Mouse (Mus musculus) forebrain, embryonic 10.5 days (tissue): ENCODE measurements at regions not wholly inside any gene's neighbourhood (a gene's known extent, or its start where the extent isn't known, plus 50 kb on each side); places are given as distances from the start of the nearest gene placed in this dataset.

ENCODE experiments used
- DNase-seq: peaks from one replicate; pipeline ENCODE4 v3.0.0-alpha.2; 2017; ENCODE audit warnings: low spot score; ENCODE audit errors: extremely low spot score
- H3K27ac ChIP-seq: fragments of 300-500 bp; sonication (generic); 2 replicates; pipeline ENCODE4 v1.5.1; 2016; ENCODE audit warnings: mild to moderate bottlenecking
- H3K27me3 ChIP-seq: fragments of 300-500 bp; sonication (generic); 2 replicates; pipeline ENCODE4 v1.6.1; 2016; ENCODE audit warnings: mild to moderate bottlenecking; ENCODE audit not compliant: poor library complexity, severe bottlenecking
- H3K36me3 ChIP-seq: fragments of 300-500 bp; sonication (generic); replicated peaks from 2 replicates; pipeline ENCODE4 v1.6.1; 2016; ENCODE audit warnings: mild to moderate bottlenecking, moderate library complexity
- H3K4me1 ChIP-seq: fragments of 300-500 bp; sonication (generic); 2 replicates; pipeline ENCODE4 v1.6.1; 2016
- H3K4me3 ChIP-seq: fragments of 300-500 bp; sonication (generic); 2 replicates; pipeline ENCODE4 v1.5.1; 2016; ENCODE audit warnings: mild to moderate bottlenecking, moderate library complexity
- H3K9me3 ChIP-seq: fragments of 300-500 bp; sonication (generic); 2 replicates; pipeline ENCODE4 v1.6.1; 2016; ENCODE audit warnings: mild to moderate bottlenecking, moderate library complexity
- WGBS: fragments of 180-500 bp; shearing (Covaris S2); methylation state at CpG from one replicate; pipeline ENCODE4 v1.1.7; 2016; 5-methylcytosine and 5-hydroxymethylcytosine counted together

DNA sequence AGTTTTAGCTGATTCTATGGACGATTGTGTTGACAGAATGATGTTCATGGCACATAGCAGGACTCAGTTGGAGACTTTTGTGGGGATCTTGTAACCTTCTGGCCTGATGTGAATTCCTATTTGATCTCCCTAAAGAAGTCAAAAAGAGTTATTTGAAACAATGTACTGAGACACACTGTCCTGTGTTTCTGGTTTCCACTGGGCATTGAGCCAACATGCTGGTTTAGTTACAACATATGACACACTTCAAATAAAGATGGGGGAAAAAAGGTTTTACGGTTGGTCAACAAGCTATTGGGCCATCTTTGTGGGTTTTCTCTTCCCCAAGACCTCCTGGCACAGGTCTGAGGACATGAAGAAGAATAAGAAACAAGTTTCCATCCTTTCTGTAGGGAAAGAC is 591.3 kb upstream of the Fat1 start:
- no peaks in the 10 kb centered on the region for H3K36me3 ChIP-seq
- H3K9me3 ChIP-seq: no peaks in the 10 kb centered on the region
- no peak overlapping the region for H3K4me3 ChIP-seq
- H3K4me1 ChIP-seq: no peaks in the 10 kb centered on the region
- DNase-seq: no peak
- H3K27ac ChIP-seq: no peak overlapping the region
- 85% methylated on average over 2 of the region's 2 CpGs for WGBS
- H3K27me3 ChIP-seq: no peaks in the 10 kb centered on the region

- Histone ChIP-seq H3K4me1 (no peaks in the 10 kb centered on the region; the same call in 1 of the 2 replicates), H3K27me3 (no peaks in the 10 kb centered on the region), H3K4me3 (no peak overlapping the region), H3K36me3 (no peaks in the 10 kb centered on the region), H3K27ac (no peak overlapping the region), H3K9me3 (no peaks in the 10 kb centered on the region)
- no peak for DNase-seq
- 89% methylated on average over 1 of the region's 1 CpGs for WGBS
These were observed 587.8 kb upstream of the Fat1 start for GRCm38 (mm10) chr8:44347412-44347811.

GRCm38 (mm10) chr8:44373987-44374386 is 561.3 kb upstream of the Fat1 start:
- WGBS: 50% methylated on average over 6 of the region's 6 CpGs
- Histone ChIP-seq H3K27ac (no peak overlapping the region), H3K9me3 (no peaks in the 10 kb centered on the region), H3K36me3 (no peaks in the 10 kb centered on the region), H3K4me3 (no peak overlapping the region), H3K4me1 (peaks cover 6% of the 10 kb centered on the region; the same call in 1 of the 2 replicates), H3K27me3 (no peaks in the 10 kb centered on the region)
- no peak for DNase-seq

DNA sequence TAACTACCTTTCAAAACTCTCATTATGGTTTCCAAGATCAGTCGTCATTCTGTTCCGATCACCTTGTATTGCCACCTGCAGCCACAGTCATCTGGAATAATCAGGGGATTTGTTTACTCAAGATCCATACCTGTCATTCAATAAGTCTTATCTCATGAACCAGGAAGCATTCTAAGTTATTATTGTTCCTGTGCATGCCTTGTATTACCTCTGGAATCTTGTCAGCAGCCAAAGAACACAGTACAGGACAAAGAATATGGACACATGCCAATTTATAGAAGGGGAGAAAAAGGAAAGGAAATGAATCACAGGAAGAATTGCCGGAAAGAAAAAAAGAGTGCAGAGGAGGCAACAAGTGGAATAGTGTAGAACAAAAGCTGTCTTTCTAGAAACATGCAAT is 557.5 kb upstream of the Fat1 start:
- Histone ChIP-seq H3K36me3 (no peaks in the 10 kb centered on the region), H3K4me3 (no peak overlapping the region), H3K27ac (no peak overlapping the region), H3K4me1 (peaks cover 6% of the 10 kb centered on the region; the same call in 1 of the 2 replicates), H3K27me3 (no peaks in the 10 kb centered on the region), H3K9me3 (no peaks in the 10 kb centered on the region)
- WGBS: 91% methylated on average over 3 of the region's 3 CpGs
- no peak for DNase-seq

GRCm38 (mm10) chr8:44408462-44408861 is 526.8 kb upstream of the Fat1 start:
- H3K36me3 ChIP-seq: no peaks in the 10 kb centered on the region
- H3K27ac ChIP-seq: no peak overlapping the region
- H3K4me3 ChIP-seq: no peak overlapping the region
- peaks cover 12% of the 10 kb centered on the region for H3K9me3 ChIP-seq
- no peak for DNase-seq
- WGBS: 95% methylated on average over 6 of the region's 6 CpGs
- no peaks in the 10 kb centered on the region for H3K27me3 ChIP-seq
- H3K4me1 ChIP-seq: no peaks in the 10 kb centered on the region

DNA sequence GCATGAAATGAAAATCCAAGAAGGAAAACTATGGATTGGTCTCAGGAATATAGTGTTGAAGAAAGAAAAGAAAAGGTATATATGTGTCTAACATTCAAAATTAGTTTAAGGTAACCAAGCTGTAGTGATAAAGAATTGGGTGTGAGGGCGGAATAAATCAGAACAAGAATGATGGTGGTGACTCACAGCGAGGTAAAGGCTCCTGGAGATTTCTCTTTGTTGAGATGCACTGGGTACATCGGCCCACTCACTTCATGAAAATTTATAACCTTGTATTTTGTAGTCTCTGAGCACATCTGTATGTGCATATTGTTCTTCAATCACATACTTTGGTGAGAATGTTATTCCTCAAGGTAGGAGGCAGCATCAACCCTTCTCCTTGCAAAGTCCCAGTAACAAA is 525.0 kb upstream of the Fat1 start:
- H3K9me3 ChIP-seq: peaks cover 12% of the 10 kb centered on the region
- no peaks in the 10 kb centered on the region for H3K27me3 ChIP-seq
- H3K36me3 ChIP-seq: no peaks in the 10 kb centered on the region
- H3K4me1 ChIP-seq: no peaks in the 10 kb centered on the region
- no peak overlapping the region for H3K4me3 ChIP-seq
- no peak overlapping the region for H3K27ac ChIP-seq
- WGBS: 91% methylated on average over 3 of the region's 3 CpGs
- no peak for DNase-seq

- no peaks in the 10 kb centered on the region for H3K9me3 ChIP-seq
- DNase-seq: no peak
- 94% methylated on average over 8 of the region's 8 CpGs for WGBS
- H3K4me3 ChIP-seq: no peak overlapping the region
- no peaks in the 10 kb centered on the region for H3K27me3 ChIP-seq
- no peaks in the 10 kb centered on the region for H3K36me3 ChIP-seq
- no peak overlapping the region for H3K27ac ChIP-seq
- no peaks in the 10 kb centered on the region for H3K4me1 ChIP-seq
These were observed 517.2 kb upstream of the Fat1 start for GRCm38 (mm10) chr8:44418003-44418402.

GRCm38 (mm10) chr8:44455433-44455832 is 479.8 kb upstream of the Fat1 start:
- H3K27ac ChIP-seq: no peak overlapping the region
- no peaks in the 10 kb centered on the region for H3K36me3 ChIP-seq
- no peak overlapping the region for H3K4me3 ChIP-seq
- H3K4me1 ChIP-seq: no peaks in the 10 kb centered on the region
- no peaks in the 10 kb centered on the region for H3K9me3 ChIP-seq
- 75% methylated on average over 3 of the region's 3 CpGs for WGBS
- no peak for DNase-seq
- H3K27me3 ChIP-seq: no peaks in the 10 kb centered on the region

DNA sequence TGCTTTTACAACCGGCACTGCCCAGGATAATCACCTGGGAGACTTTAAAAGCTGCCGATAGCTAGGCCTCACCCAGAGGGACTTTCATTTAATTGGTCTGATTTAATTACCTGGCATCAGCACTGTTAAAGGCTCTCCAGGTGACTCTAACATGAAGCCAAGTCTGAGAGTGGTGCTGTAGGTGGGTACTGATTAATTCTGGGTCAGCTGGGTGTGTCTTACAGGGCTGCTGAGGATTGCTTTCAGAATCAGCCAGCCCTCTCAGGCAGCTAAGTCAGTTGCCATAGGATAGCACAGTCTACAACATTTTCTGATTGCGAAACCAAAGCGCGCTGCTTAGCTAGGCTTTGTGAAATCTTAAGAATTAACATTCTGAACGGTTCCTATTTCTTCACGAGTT is 478.9 kb upstream of the Fat1 start:
- WGBS: 85% methylated on average over 7 of the region's 7 CpGs

DNA sequence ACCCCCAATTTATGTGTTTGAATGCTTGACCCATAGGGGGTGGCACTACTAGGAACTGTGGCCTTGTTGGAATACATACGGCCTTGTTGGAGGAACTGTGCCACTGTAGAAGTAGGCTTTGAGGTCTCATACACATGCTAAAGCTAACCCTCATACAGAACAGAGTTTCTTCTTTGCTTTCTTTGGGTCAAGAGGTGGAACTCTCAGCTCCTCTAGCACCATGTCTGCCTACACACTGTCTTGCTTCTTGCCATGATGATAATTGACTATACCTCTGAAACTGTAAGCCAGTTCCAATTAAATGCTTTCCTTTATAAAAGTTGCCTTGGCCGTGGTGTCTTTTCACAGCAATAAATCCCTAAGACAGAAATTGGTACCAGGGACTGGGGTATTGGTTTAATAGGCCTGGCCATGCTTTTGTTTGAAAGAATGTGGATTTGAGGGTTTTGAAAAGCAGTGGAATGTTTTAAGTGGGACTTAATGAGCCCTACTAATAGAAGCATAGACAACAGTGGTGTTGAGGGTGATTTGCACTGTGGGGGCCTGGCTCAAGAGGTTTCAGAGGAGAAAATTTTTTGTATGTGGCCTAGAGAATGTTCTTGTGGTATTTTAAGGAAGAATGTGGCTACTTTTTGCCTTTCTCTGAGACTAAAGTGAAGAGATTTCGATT is 468.7 kb upstream of the Fat1 start:
- peaks cover 20% of the 10 kb centered on the region for H3K4me1 ChIP-seq
- WGBS: 34% methylated on average over 3 of the region's 3 CpGs
- no peak overlapping the region for H3K27ac ChIP-seq
- H3K36me3 ChIP-seq: 0 out of 2 replicates have a peak, but pooled peaks cover 2% of the 10 kb centered on the region
- peak; percentile 18 for DNase-seq
- H3K9me3 ChIP-seq: peaks cover 9% of the 10 kb centered on the region
- H3K4me3 ChIP-seq: no peak overlapping the region
- H3K27me3 ChIP-seq: no peaks in the 10 kb centered on the region; the same call in 1 of the 2 replicates

More for the DNA sequence above, 478.9 kb upstream of the Fat1 start:
- Histone ChIP-seq H3K36me3 (no peaks in the 10 kb centered on the region), H3K4me1 (no peaks in the 10 kb centered on the region), H3K4me3 (no peak overlapping the region), H3K27me3 (no peaks in the 10 kb centered on the region), H3K27ac (no peak overlapping the region), H3K9me3 (no peaks in the 10 kb centered on the region)
- DNase-seq: no peak

DNA sequence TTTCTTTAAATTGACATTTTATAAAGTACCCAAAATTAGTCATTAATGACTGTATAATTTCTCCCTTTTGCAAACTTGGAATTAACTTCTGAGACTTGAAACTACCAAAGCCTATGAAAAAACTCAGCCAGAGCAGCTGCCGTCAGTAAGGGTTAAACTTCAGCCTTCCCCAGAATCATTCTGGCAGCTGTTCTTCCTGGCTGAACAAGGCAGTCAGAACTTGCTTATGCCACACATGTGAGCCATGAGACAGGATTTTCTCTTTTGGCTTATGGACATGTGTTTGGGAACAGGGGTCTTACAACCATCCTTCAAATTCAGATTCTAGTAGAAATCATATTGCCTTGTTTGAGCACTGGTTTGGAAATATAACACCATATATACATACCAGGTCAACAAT is 422.4 kb upstream of the Fat1 start:
- WGBS: 90% methylated on average over 1 of the region's 1 CpGs
- Histone ChIP-seq H3K4me1 (no peaks in the 10 kb centered on the region), H3K4me3 (no peak overlapping the region), H3K27ac (no peak overlapping the region), H3K36me3 (no peaks in the 10 kb centered on the region), H3K9me3 (no peaks in the 10 kb centered on the region), H3K27me3 (no peaks in the 10 kb centered on the region)
- DNase-seq: no peak

DNA sequence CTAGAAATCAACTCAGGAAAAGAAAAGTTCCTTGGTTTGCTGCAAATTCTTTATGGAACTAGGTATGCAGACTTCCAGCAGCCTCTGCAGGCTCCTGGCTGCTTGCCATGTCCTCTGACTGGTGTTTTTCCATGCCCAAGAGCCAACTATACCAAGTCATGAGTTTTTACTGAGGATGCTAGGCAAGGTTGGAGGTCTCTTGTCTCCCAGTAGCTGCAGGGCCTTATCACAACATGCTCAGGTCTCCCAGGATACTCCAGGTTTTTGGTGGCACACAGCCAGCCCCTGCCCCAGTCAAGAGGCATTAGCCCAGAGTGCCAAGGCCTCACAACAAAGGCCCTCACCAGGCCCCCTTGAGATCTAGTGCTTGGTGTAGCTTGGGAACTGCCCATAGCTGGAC is 409.3 kb upstream of the Fat1 start:
- no peaks in the 10 kb centered on the region for H3K9me3 ChIP-seq
- no peak overlapping the region for H3K4me3 ChIP-seq
- H3K36me3 ChIP-seq: no peaks in the 10 kb centered on the region
- H3K27ac ChIP-seq: no peak overlapping the region
- DNase-seq: no peak
- no peaks in the 10 kb centered on the region for H3K4me1 ChIP-seq
- no peaks in the 10 kb centered on the region for H3K27me3 ChIP-seq

- no peak overlapping the region for H3K27ac ChIP-seq
- no peak overlapping the region for H3K4me3 ChIP-seq
- H3K4me1 ChIP-seq: no peaks in the 10 kb centered on the region
- no peak for DNase-seq
- no peaks in the 10 kb centered on the region for H3K27me3 ChIP-seq
- 82% methylated on average over 1 of the region's 1 CpGs for WGBS
- H3K9me3 ChIP-seq: no peaks in the 10 kb centered on the region
- no peaks in the 10 kb centered on the region for H3K36me3 ChIP-seq
These were observed 405.6 kb upstream of the Fat1 start for GRCm38 (mm10) chr8:44529696-44530095.

GRCm38 (mm10) chr8:44548885-44549284 is 386.4 kb upstream of the Fat1 start:
- H3K27ac ChIP-seq: no peak overlapping the region
- WGBS: 95% methylated on average over 3 of the region's 3 CpGs
- no peaks in the 10 kb centered on the region for H3K4me1 ChIP-seq
- no peak overlapping the region for H3K4me3 ChIP-seq
- no peak for DNase-seq
- no peaks in the 10 kb centered on the region for H3K36me3 ChIP-seq
- H3K27me3 ChIP-seq: no peaks in the 10 kb centered on the region
- no peaks in the 10 kb centered on the region for H3K9me3 ChIP-seq
